Mouse (Mus musculus) heart, embryonic 13.5 days (tissue): ENCODE measurements around the gene Fcho1. TPM values are rescaled to one million over a fixed set of nuclear protein-coding genes. Genes with fewer than 3 reads are reported as not detected.

Experiments
- ATAC-seq: fragments of 200-750 bp; cut with Nextera tagmentation; 2 replicates; pipeline ENCODE4 v1.8.0; 2017; ENCODE audit warnings: moderate TSS enrichment; ENCODE audit not compliant: insufficient number of reproducible peaks, low FRiP score, low TSS enrichment; ENCODE audit errors: extremely low read depth
- H3K27ac ChIP-seq: fragments of 300-500 bp; sonication (generic); replicated peaks from 2 replicates; pipeline ENCODE4 v1.5.1; 2015; ENCODE audit warnings: moderate library complexity, mild to moderate bottlenecking, inconsistent platforms
- H3K27me3 ChIP-seq: fragments of 300-500 bp; sonication (generic); replicated peaks from 2 replicates; pipeline ENCODE4 v1.6.1; 2015; ENCODE audit warnings: mild to moderate bottlenecking, inconsistent platforms
- H3K36me3 ChIP-seq: fragments of 300-500 bp; sonication (generic); 2 replicates; pipeline ENCODE4 v1.6.1; 2015; ENCODE audit warnings: mild to moderate bottlenecking, inconsistent platforms
- H3K4me1 ChIP-seq: fragments of 300-500 bp; sonication (generic); 2 replicates; pipeline ENCODE4 v1.6.1; 2015; ENCODE audit warnings: inconsistent platforms
- H3K4me2 ChIP-seq: fragments of 300-500 bp; sonication (generic); 2 replicates; pipeline ENCODE4 v1.6.1; 2015; ENCODE audit warnings: inconsistent platforms, mild to moderate bottlenecking, moderate library complexity
- H3K4me3 ChIP-seq: fragments of 300-500 bp; sonication (generic); 2 replicates; pipeline ENCODE4 v1.5.1; 2015; ENCODE audit warnings: moderate library complexity, mild to moderate bottlenecking, inconsistent platforms
- H3K9ac ChIP-seq: fragments of 300-500 bp; sonication (generic); 2 replicates; pipeline ENCODE4 v1.6.1; 2015; ENCODE audit warnings: inconsistent platforms, mild to moderate bottlenecking, moderate library complexity
- H3K9me3 ChIP-seq: fragments of 300-500 bp; sonication (generic); 2 replicates; pipeline ENCODE4 v1.6.1; 2016; ENCODE audit warnings: inconsistent platforms
- WGBS: fragments of 180-500 bp; shearing (Covaris S2); methylation state at CpG from one replicate; pipeline ENCODE4 v1.1.7; 2015; ENCODE audit warnings: mixed read lengths; 5-methylcytosine and 5-hydroxymethylcytosine counted together
- polyA plus RNA-seq: library from polyadenylated mRNA; unstranded; fragments of >200 nt; fragmentation: Nextera tagmentation; extraction: Ambion mirVana; gene quantifications from 2 replicates; pipeline ENCODE4 v1.2.1, GENCODE M21; 2015

Gene Fcho1
- polyA plus RNA-seq, 1 experiment from 2014 or later = 1.7 TPM

DNA sequence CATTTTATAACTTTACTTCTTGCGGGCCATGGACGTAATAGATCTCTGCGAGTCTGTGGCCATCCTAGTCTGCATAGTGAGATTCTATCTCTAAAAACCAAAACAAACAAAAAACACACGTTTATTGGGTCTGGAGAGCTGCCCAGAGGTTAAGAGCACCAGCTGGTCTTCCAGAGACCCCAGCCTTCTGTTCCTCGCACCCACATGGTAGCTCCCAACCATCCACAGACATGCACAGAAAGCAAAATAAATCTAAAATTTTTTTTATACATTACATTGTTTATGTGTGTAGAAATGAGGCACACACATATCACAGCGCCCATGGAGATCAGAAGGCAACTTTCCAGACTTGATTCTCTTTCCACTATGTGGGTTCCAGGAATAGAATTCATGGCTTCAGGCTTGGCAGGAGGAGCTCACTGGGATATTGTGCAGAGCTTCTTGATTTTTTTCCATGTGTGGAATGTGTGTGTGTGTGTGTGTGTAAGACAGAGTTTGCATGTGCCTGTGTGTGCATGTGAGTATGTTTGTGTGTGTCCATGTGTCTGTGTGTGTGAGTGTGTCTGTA lies 53.3 kb downstream of the Fcho1 start:
- 61% methylated on average over 6 of the region's 6 CpGs for WGBS
- Histone ChIP-seq H3K4me1 (peaks cover 56% of the 10 kb centered on the region), H3K4me3 (peak overlapping the region; percentile 53), H3K36me3 (no peaks in the 10 kb centered on the region), H3K4me2 (peak overlapping the region; percentile 82), H3K27me3 (peaks cover 5% of the 10 kb centered on the region), H3K9me3 (no peaks in the 10 kb centered on the region), H3K9ac (peak overlapping the region; percentile 73), H3K27ac (no peak overlapping the region)
- no peak for ATAC-seq

DNA sequence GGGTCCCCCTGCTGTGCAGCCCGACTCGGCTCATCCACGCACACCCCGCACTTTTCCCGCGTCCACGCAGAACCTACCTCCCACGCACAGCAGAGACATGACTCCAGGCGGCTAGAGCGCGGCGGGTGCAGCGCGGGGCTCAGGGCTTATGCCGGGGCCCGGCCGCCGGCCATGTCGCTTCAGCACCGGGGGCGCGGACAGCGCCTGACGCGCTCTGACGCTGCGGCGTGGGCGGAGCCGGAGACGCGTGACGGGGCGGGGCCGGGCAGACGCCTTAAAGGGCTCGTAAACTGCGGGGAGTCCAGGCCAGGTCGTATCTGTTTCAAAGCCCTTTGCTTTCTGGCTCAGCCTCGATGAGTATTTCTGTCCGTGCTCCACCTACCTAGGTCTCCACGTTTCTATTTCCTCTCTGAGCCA lies 54.0 kb downstream of the Fcho1 start, which contains the start of gene Unc13a:
Gene Unc13a, minus strand, starts transcription at position 209 of the 417 bp plus-strand sequence.
- ATAC-seq = no peak; the same call in 1 of the 2 replicates
- no peaks in the 10 kb centered on the region for H3K36me3 ChIP-seq
- peak within 1 kb of the TSS; percentile 82 for H3K4me2 ChIP-seq
- H3K9ac ChIP-seq = peak within 1 kb of the TSS; percentile 73
- under 1% methylated on average over 42 of the region's 42 CpGs for WGBS
- peaks cover 8% of the 10 kb centered on the region for H3K27me3 ChIP-seq
- H3K9me3 ChIP-seq = no peaks in the 10 kb centered on the region
- no peak within 1 kb of the TSS; the same call in 1 of the 2 replicates for H3K27ac ChIP-seq
- H3K4me3 ChIP-seq = peak within 1 kb of the TSS; percentile 53
- peaks cover 58% of the 10 kb centered on the region for H3K4me1 ChIP-seq

- Histone ChIP-seq H3K36me3 (no peaks in the 10 kb centered on the region), H3K27me3 (peaks cover 12% of the 10 kb centered on the region), H3K4me2 (peak overlapping the region; percentile 82), H3K9ac (peak overlapping the region; percentile 69), H3K9me3 (no peaks in the 10 kb centered on the region), H3K27ac (no peak overlapping the region), H3K4me1 (peaks cover 61% of the 10 kb centered on the region), H3K4me3 (peak overlapping the region; percentile 53)
- peak; percentile 19; the same call in 1 of the 2 replicates for ATAC-seq
- 1% methylated on average over 54 of the region's 64 CpGs for WGBS
These were observed 54.6 kb downstream of the Fcho1 start for GRCm38 (mm10) chr8:71670621-71671548.

GRCm38 (mm10) chr8:71670198-71670597 lies 55.3 kb downstream of the Fcho1 start:
- Histone ChIP-seq H3K9ac (peak overlapping the region; percentile 69), H3K9me3 (no peaks in the 10 kb centered on the region), H3K36me3 (no peaks in the 10 kb centered on the region), H3K4me2 (peak overlapping the region; percentile 82), H3K4me3 (peak overlapping the region; percentile 53), H3K4me1 (peaks cover 65% of the 10 kb centered on the region), H3K27ac (no peak overlapping the region), H3K27me3 (peaks cover 12% of the 10 kb centered on the region)
- 23% methylated on average over 9 of the region's 12 CpGs for WGBS
- no peak for ATAC-seq

- Histone ChIP-seq H3K9ac (peak overlapping the region; percentile 73), H3K4me2 (peak overlapping the region; percentile 68), H3K4me1 (peaks cover 68% of the 10 kb centered on the region), H3K36me3 (no peaks in the 10 kb centered on the region), H3K4me3 (peak overlapping the region; percentile 33), H3K9me3 (no peaks in the 10 kb centered on the region), H3K27me3 (peaks cover 29% of the 10 kb centered on the region), H3K27ac (peak overlapping the region; percentile 85)
- under 1% methylated on average over 21 of the region's 21 CpGs for WGBS
- peak; percentile 29; the same call in 1 of the 2 replicates for ATAC-seq
These were observed 57.1 kb downstream of the Fcho1 start for GRCm38 (mm10) chr8:71668220-71668975.

DNA sequence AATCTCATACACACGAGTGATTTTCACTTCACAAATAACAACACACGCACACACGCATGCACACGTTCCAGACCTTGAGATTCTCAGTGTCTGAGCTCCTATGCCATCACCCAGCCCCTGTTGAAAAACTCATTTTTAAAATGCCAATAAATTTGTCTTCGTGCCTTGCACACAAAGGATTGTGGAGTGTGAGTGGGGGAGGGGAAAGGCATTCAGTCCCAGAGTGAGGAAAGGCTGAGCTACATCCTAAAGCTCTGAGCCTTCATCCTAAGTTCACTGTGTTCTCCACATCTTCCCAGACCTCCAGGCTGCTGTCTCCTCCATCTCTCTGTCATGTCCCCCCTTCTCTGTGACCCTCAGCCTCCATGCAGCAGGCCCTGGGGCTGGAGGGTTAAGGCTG lies 58.3 kb downstream of the Fcho1 start:
- Histone ChIP-seq H3K4me2 (peak overlapping the region; percentile 68), H3K27ac (peak overlapping the region; percentile 85)

DNA sequence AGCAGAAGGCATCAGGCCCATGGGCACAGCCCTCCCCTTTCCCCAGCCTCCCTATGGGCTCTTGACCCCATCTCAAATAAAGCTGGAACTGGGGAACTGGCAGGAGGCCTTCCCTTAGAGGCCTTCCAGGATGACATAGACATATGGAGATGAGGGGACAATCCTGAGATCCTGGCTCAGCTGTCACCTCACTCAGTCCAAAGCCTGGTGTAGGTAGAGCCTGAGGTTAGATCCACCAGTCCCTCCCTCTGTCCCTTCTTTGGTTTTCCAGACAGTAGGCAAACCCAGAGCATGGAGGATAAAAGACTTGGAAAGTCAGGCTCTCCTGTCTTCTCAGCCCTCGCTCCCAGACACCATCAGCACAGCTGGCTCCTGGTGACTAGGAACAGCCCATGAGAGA lies 58.7 kb downstream of the Fcho1 start:
- H3K9ac ChIP-seq = no peak overlapping the region
- H3K27me3 ChIP-seq = peaks cover 45% of the 10 kb centered on the region
- no peaks in the 10 kb centered on the region for H3K9me3 ChIP-seq
- 60% methylated on average over 1 of the region's 1 CpGs for WGBS
- H3K4me2 ChIP-seq = no peak overlapping the region
- peaks cover 62% of the 10 kb centered on the region for H3K4me1 ChIP-seq
- no peak overlapping the region for H3K27ac ChIP-seq
- no peak for ATAC-seq
- no peak overlapping the region for H3K4me3 ChIP-seq
- H3K36me3 ChIP-seq = no peaks in the 10 kb centered on the region

More for the DNA sequence above, 58.3 kb downstream of the Fcho1 start:
- Histone ChIP-seq H3K9me3 (no peaks in the 10 kb centered on the region), H3K27me3 (peaks cover 41% of the 10 kb centered on the region), H3K9ac (peak overlapping the region; percentile 73), H3K4me3 (no peak overlapping the region), H3K4me1 (peaks cover 66% of the 10 kb centered on the region), H3K36me3 (no peaks in the 10 kb centered on the region)
- 64% methylated on average over 5 of the region's 5 CpGs for WGBS
- ATAC-seq = no peak

DNA sequence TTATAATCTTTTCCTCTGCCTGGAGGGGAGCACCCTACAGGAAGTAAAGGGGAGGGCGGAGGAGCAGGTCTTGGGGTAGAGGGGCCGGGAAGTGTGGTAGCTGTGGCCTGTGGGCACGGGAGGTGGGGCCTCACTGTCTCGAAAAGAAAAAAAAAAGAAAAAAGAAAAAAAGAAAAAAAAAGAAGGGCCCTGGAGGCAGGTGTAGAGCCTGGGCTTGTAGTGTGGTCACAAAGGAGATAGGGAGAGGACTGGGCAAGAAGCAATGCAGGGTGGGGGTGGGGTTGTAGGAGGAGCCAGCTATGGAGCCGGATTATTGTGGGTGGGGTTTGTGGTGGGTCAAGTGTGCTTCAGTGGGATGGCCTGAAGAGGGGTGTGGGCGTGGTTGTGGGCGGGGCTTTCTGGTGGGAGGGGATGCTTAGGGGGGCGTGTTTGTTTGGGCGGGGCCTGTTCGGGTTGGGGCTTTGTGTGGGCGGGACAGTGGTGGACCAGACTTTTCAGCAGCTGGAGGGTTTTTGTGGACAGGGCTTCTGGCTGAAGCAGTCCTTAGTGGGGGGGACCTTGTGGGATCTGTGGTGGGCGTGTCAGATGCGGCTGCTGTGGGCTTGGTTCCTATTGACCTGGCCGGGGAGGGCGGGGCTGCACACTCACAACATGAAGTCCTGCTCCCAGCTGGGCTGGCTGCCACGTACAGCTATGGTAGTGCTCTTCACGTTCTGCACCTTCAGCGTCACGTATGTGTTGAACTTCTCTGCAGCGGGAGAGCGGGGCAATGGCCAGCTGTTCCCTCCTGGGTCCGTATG lies 60.0 kb downstream of the Fcho1 start:
- H3K4me2 ChIP-seq = peak overlapping the region; percentile 65
- ATAC-seq = peak; percentile 32; the same call in 1 of the 2 replicates
- H3K36me3 ChIP-seq = no peaks in the 10 kb centered on the region
- H3K27ac ChIP-seq = 0 out of 2 replicates have a peak overlapping the region, but pooled peaks have one; percentile 32
- peaks cover 51% of the 10 kb centered on the region for H3K4me1 ChIP-seq
- H3K9ac ChIP-seq = peak overlapping the region; percentile 37; the same call in 1 of the 2 replicates
- 5% methylated on average over 19 of the region's 22 CpGs for WGBS
- H3K4me3 ChIP-seq = peak overlapping the region; percentile 39
- H3K27me3 ChIP-seq = peaks cover 56% of the 10 kb centered on the region
- H3K9me3 ChIP-seq = no peaks in the 10 kb centered on the region

DNA sequence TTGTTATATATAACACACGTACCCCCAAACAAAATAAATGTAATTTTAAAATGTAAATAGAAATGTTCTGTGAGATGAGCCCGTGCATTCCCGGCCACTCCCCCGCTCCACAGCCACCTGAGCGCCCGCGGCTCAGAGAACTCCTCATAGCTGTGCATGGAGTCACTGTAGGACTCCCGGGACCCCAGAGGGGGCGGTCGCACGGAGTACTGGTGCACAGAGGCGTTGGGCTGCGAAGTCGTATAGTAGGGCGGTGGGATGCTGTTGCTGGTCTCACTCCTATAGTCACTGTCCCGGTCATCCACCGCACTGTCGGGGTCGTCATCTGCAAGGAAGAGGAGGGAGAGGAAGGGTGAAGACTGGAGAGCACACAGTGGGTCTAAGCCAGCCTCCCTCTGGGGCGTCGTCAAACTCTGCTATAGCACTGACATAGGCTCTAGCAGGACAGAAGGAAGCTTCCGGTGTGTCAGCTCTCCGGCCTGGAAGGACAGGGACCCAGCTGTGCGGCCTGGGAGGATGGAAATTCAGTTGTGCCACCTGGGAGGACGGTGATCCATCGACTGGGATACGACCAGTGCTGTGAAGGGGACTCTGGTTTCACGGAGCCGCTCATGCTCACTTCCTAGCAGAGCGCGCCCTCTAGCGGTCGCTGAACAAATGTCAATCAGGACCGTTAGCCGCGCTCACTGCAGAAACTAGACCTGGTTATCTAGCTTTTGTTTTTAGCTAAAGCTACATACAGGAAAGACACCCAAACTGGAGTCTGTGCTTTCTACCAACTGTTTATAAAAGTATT lies 65.0 kb downstream of the Fcho1 start:
- H3K9me3 ChIP-seq = no peaks in the 10 kb centered on the region
- peaks cover 7% of the 10 kb centered on the region for H3K4me1 ChIP-seq
- H3K36me3 ChIP-seq = no peaks in the 10 kb centered on the region
- H3K27ac ChIP-seq = no peak overlapping the region
- peaks cover 93% of the 10 kb centered on the region for H3K27me3 ChIP-seq
- H3K4me3 ChIP-seq = no peak overlapping the region
- WGBS = 11% methylated on average over 36 of the region's 36 CpGs
- no peak for ATAC-seq
- H3K9ac ChIP-seq = no peak overlapping the region
- H3K4me2 ChIP-seq = no peak overlapping the region

DNA sequence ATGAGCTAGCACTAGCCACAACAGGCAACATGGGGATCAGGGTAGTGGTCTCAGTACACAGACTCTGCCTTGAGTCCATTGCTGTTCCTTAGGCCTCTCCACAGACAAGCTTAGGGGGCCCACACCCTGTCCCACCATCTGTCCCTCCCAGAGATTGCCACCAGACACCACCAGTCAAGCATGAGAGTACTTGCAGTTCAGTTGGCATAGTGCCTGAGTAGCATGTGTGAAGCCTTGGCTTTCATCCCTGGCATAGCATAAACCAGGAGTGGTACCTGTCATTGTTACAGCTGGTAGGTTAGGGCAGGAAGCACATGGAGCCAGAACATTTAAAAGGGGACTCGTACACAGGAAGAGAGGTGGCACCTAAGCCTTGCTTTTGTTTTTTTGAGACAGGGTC lies 65.8 kb downstream of the Fcho1 start:
- H3K27ac ChIP-seq = no peak overlapping the region
- H3K9me3 ChIP-seq = no peaks in the 10 kb centered on the region
- no peak for ATAC-seq
- H3K4me3 ChIP-seq = no peak overlapping the region
- H3K4me2 ChIP-seq = no peak overlapping the region
- H3K9ac ChIP-seq = no peak overlapping the region
- H3K36me3 ChIP-seq = no peaks in the 10 kb centered on the region
- 56% methylated on average over 1 of the region's 1 CpGs for WGBS
- peaks cover 97% of the 10 kb centered on the region for H3K27me3 ChIP-seq
- H3K4me1 ChIP-seq = peaks cover under 1% of the 10 kb centered on the region
